Mouse (Mus musculus): ENCODE measurements around the gene Gadl1. TPM values are rescaled to one million over a fixed set of nuclear protein-coding genes. Genes with fewer than 3 reads are reported as not detected.

Gene Gadl1
- total and polyA plus RNA-seq, 3 experiments = 0.13 TPM; not detected in 2

DNA sequence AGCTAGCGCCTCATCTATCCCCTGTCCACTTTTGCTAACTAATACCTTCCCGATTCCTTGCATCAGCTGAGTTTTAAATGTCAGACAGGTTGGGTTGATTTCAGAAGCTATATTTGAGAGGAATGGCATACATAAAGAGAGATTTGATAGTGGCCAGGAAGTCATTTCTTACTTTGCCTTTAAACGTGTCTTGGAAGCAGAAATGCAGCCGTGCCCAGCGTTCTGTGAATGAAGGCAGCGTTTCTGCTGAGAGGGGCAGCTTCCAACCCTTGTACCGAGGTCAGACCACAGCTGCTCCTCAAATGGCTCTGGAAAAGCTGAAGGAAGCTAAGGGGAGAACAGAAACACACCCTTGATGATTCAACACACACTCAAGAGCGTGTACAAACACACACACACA lies 144.7 kb downstream of the Gadl1 start:
- Histone ChIP-seq H3K79me2 (replicated peaks; ENCODE audit: control insufficient read depth, extremely low read depth, insufficient read depth, poor library complexity, severe bottlenecking) (no peaks in the 10 kb centered on the region), H3K4me2 (ENCODE audit: insufficient read depth, low read depth, poor library complexity, severe bottlenecking) (no peak overlapping the region), H3K9me3 (replicated peaks; ENCODE audit: low read length) (peaks cover 4% of the 10 kb centered on the region), H3K27me3 (replicated peaks) (no peaks in the 10 kb centered on the region), H3K4me1 (ENCODE audit: control insufficient read depth in 1 of 2, insufficient read depth in 2 of 2) (peaks cover 4 to 9% of the 10 kb centered on the region in 2 experiments), H3K27ac (ENCODE audit: insufficient read depth, low read depth) (no peak overlapping the region), H3K9ac (ENCODE audit: insufficient read depth, low read depth) (no peak overlapping the region), H3K4me3 (replicated peaks in 1 of 3; ENCODE audit: low read depth in 2 of 3, low read length in 2 of 3, poor library complexity in 1 of 3) (no peak overlapping the region), H3K36me3 (replicated peaks in 1 of 2; ENCODE audit: control insufficient read depth in 1 of 2, insufficient read depth in 1 of 2, low read length in 1 of 2) (no peaks in the 10 kb centered on the region)
- no peak for DNase-seq (ENCODE audit: extremely low read depth)
- in situ Hi-C loops (cut with MboI; ENCODE audit: low pct_ligation_motif_present, low pct_unique_long_range_greater_than_20kb, low sequenced_read_pairs) = no loop called here
- TF ChIP-seq PAX5 (IDR thresholded peaks at IDR 0.05; ENCODE audit: low read length) (no peak), E2F4 (IDR thresholded peaks at IDR 0.05; ENCODE audit: insufficient replicate concordance, low read depth, low read length) (no peak), RAD21 (IDR thresholded peaks at IDR 0.05; ENCODE audit: low read depth, low read length) (no peak), USF2 (conservative IDR thresholded peaks at IDR 0.05; ENCODE audit: low read depth, low read length) (no peak), BHLHE40 (IDR thresholded peaks at IDR 0.05; ENCODE audit: low read depth, low read length) (no peak), NRF1 (IDR thresholded peaks at IDR 0.05; ENCODE audit: low read depth, low read length) (no peak), TCF12 (IDR thresholded peaks at IDR 0.05; ENCODE audit: low read depth, low read length) (no peak), NELFE (IDR thresholded peaks at IDR 0.05; ENCODE audit: low read depth, low read length) (no peak), ETS1 (conservative IDR thresholded peaks at IDR 0.05; ENCODE audit: low read depth, low read length) (no peak), GABPA (IDR thresholded peaks at IDR 0.05; ENCODE audit: insufficient replicate concordance, low read depth, low read length) (no peak), MAFK (IDR thresholded peaks at IDR 0.05; ENCODE audit: insufficient replicate concordance, low read length) (no peak), ZC3H11A (IDR thresholded peaks at IDR 0.05; ENCODE audit: low read depth, low read length) (no peak), MYC (IDR thresholded peaks at IDR 0.05; ENCODE audit: low read depth, low read length) (no peak)
- dilution Hi-C loops (cut with MboI; ENCODE audit: extremely low pct_ligation_motif_present, extremely low pct_unique_long_range_greater_than_20kb, low sequenced_read_pairs) = no loop called here

- Histone ChIP-seq H3K27ac (ENCODE audit: insufficient read depth, low read depth) (no peak overlapping the region), H3K4me1 (ENCODE audit: control insufficient read depth in 1 of 2, insufficient read depth in 2 of 2) (peaks cover 4 to 22% of the 10 kb centered on the region in 2 experiments), H3K27me3 (replicated peaks) (no peaks in the 10 kb centered on the region), H3K4me3 (replicated peaks in 1 of 3; ENCODE audit: low read depth in 2 of 3, low read length in 2 of 3, poor library complexity in 1 of 3) (no peak overlapping the region), H3K4me2 (ENCODE audit: insufficient read depth, low read depth, poor library complexity, severe bottlenecking) (no peak overlapping the region), H3K79me2 (replicated peaks; ENCODE audit: control insufficient read depth, extremely low read depth, insufficient read depth, poor library complexity, severe bottlenecking) (no peaks in the 10 kb centered on the region), H3K9ac (ENCODE audit: insufficient read depth, low read depth) (no peak overlapping the region), H3K36me3 (replicated peaks in 1 of 2; ENCODE audit: control insufficient read depth in 1 of 2, insufficient read depth in 1 of 2, low read length in 1 of 2) (no peaks in the 10 kb centered on the region), H3K9me3 (replicated peaks; ENCODE audit: low read length) (peaks cover 4% of the 10 kb centered on the region)
- dilution Hi-C loops (cut with MboI; ENCODE audit: extremely low pct_ligation_motif_present, extremely low pct_unique_long_range_greater_than_20kb, low sequenced_read_pairs) (no loop called here), in situ Hi-C loops (cut with MboI; ENCODE audit: low pct_ligation_motif_present, low pct_unique_long_range_greater_than_20kb, low sequenced_read_pairs) (no loop called here)
- DNase-seq (ENCODE audit: extremely low read depth) = no peak
- TF ChIP-seq MAFK (IDR thresholded peaks at IDR 0.05; ENCODE audit: insufficient replicate concordance, low read length) = no peak
- TF ChIP-seq EP300 (IDR thresholded peaks at IDR 0.05; ENCODE audit: low read length) = no peak
- TF ChIP-seq UBTF (IDR thresholded peaks at IDR 0.05; ENCODE audit: low read depth, low read length) = no peak
- no peak for TF ChIP-seq SMC3 (IDR thresholded peaks at IDR 0.05; ENCODE audit: low read depth, low read length)
- no peak for TF ChIP-seq ZNF384 (IDR thresholded peaks at IDR 0.05; ENCODE audit: low read depth, low read length)
- no peak for TF ChIP-seq IRF4 (IDR thresholded peaks at IDR 0.05; ENCODE audit: low read depth, low read length)
- no peak for TF ChIP-seq NELFE (IDR thresholded peaks at IDR 0.05; ENCODE audit: low read depth, low read length)
- no peak for TF ChIP-seq TBP (conservative IDR thresholded peaks at IDR 0.05; ENCODE audit: low read depth, low read length)
- no peak for TF ChIP-seq USF2 (conservative IDR thresholded peaks at IDR 0.05; ENCODE audit: low read depth, low read length)
- TF ChIP-seq MXI1 (IDR thresholded peaks at IDR 0.05; ENCODE audit: low read depth, low read length) = no peak
- TF ChIP-seq CHD2 (IDR thresholded peaks at IDR 0.05; ENCODE audit: low read length) = no peak
- TF ChIP-seq RCOR1 (conservative IDR thresholded peaks at IDR 0.05; ENCODE audit: low read depth, low read length) = no peak
- no peak for TF ChIP-seq E2F4 (IDR thresholded peaks at IDR 0.05; ENCODE audit: insufficient replicate concordance, low read depth, low read length)
- TF ChIP-seq MAX (IDR thresholded peaks at IDR 0.05; ENCODE audit: low read length) = no peak
These were observed 149.2 kb downstream of the Gadl1 start for GRCm38 (mm10) chr9:116058475-116058874.
